ENCODE assay signal across 28 mouse cellular contexts in the genomic region with DNA sequence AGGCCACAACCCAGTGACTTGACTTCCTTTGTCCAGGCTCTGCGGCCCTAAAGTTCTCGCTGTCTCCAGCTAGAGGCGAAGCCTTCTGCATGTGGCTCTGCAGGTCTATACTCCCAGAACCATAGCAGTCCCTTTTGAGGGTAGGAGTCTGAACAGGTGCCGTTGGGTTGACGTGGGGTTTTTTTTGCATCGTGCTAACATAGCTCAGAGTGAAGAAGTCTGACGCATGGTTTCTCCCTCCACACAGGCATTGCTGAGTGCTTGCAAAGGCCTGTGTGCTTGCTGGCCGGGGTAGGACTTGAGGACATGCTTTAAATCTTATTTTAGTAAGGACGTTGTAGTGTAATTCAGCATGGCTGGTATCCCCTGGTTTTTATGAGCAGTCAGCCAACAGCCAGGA.
"Had no signal": no experiment of that assay in that cellular context is flagged by ENCODE, and none has a peak within 500 bp of the region (broad histone marks: within the 10 kb centered on the region; RNA-seq: fewer than 3 reads in every experiment).

No protein-coding gene starts in this region.

- H3K4me1 ChIP-seq: embryonic facial prominence, embryonic 15.5 days had no signal

- H3K27me3 ChIP-seq: embryonic facial prominence, embryonic 12.5 days; embryonic facial prominence, embryonic 13.5 days; embryonic facial prominence, embryonic 15.5 days; forebrain, embryonic 12.5 days; forebrain, embryonic 13.5 days; forebrain, embryonic 15.5 days had no signal

- H3K9ac ChIP-seq: embryonic facial prominence, embryonic 12.5 days; embryonic facial prominence, embryonic 13.5 days; embryonic facial prominence, embryonic 15.5 days; forebrain, embryonic 12.5 days; forebrain, embryonic 13.5 days; forebrain, embryonic 15.5 days; forebrain, postnatal 0 days had no signal

- ATAC-seq: forebrain, embryonic 13.5 days; forebrain, embryonic 14.5 days; forebrain, embryonic 15.5 days; forebrain, embryonic 16.5 days; forebrain, postnatal 0 days had no signal

- H3K4me2 ChIP-seq: embryonic facial prominence, embryonic 12.5 days; embryonic facial prominence, embryonic 13.5 days; embryonic facial prominence, embryonic 15.5 days; forebrain, embryonic 12.5 days; forebrain, embryonic 13.5 days; forebrain, embryonic 15.5 days had no signal

- DNase-seq: cerebellum, adult 2 months; cerebellum, adult 8-10 months; cerebellum, adult 9-10 months; cerebellum, adult 9-11 months; cerebellum, postnatal 10 days; cerebellum, postnatal 14 days; cerebellum, postnatal 25 days; cerebellum, postnatal 36 days; embryo, embryonic 11 days; forebrain, postnatal 0 days; gastrocnemius, adult 2 months; gastrocnemius, postnatal 10 days; gastrocnemius, postnatal 14 days; gastrocnemius, postnatal 25 days; gastrocnemius, postnatal 36 days; heart, adult 18-20 months; heart, adult 2 months had no signal

- H3K27ac ChIP-seq: embryonic facial prominence, embryonic 10.5 days; embryonic facial prominence, embryonic 12.5 days; embryonic facial prominence, embryonic 13.5 days; embryonic facial prominence, embryonic 15.5 days; forebrain, embryonic 10.5 days; forebrain, embryonic 12.5 days; forebrain, embryonic 13.5 days; forebrain, embryonic 15.5 days; gastrocnemius, adult 2 months; heart, adult 2 months had no signal

- H3K9me3 ChIP-seq: embryonic facial prominence, embryonic 10.5 days; embryonic facial prominence, embryonic 12.5 days; embryonic facial prominence, embryonic 13.5 days; embryonic facial prominence, embryonic 15.5 days; forebrain, embryonic 10.5 days; forebrain, embryonic 12.5 days; forebrain, embryonic 13.5 days; forebrain, embryonic 15.5 days had no signal

- H3K4me3 ChIP-seq: embryonic facial prominence, embryonic 10.5 days; embryonic facial prominence, embryonic 12.5 days; embryonic facial prominence, embryonic 13.5 days; embryonic facial prominence, embryonic 15.5 days; erythroblast, embryonic 14.5 days; forebrain, embryonic 10.5 days; forebrain, embryonic 12.5 days; forebrain, embryonic 13.5 days; forebrain, embryonic 15.5 days; gastrocnemius, adult 2 months; heart, adult 2 months had no signal

- H3K36me3 ChIP-seq: embryonic facial prominence, embryonic 10.5 days; embryonic facial prominence, embryonic 12.5 days; embryonic facial prominence, embryonic 13.5 days; embryonic facial prominence, embryonic 15.5 days; forebrain, embryonic 10.5 days; forebrain, embryonic 12.5 days; forebrain, embryonic 15.5 days had no signal
